In the genomic region with DNA sequence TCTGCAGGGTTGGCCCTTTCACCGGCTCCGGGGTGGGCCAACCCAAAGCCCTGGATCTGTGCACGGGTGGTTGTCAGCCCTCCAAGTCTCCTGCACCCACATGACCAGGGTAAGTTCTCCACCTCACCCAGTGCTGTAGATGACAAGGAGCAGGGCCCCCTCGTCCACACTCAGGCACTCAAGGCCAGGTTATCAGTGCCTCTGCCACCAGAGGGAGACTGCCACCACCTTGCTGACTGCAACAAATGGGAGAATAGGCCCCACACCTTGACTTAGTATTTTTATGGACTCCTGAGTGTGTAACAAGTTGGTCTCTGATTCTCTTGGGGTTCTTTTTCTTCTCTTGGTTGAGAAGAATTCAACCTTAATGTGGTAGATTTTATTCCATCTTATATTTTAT, we compare ENCODE assay signal across 11 mouse cellular contexts. TPM values are rescaled to one million over a fixed set of nuclear protein-coding genes. Genes with fewer than 3 reads are reported as not detected.
DNase-seq lines count a peak whose midpoint lies in the region; ATAC-seq lines count a peak whose summit lies in the region.
"Had no signal": no experiment of that assay in that cellular context is flagged by ENCODE, and none has a peak within 500 bp of the region (broad histone marks: within the 10 kb centered on the region; RNA-seq: fewer than 3 reads in every experiment).

No protein-coding gene starts in this region.

- WGBS in liver, embryonic 13.5 days (ENCODE audit: insufficient replicate concordance) = 43% methylated on average over 4 of the region's 4 CpGs

- no peaks in the 10 kb centered on the region for H3K9me3 ChIP-seq in liver, embryonic 13.5 days (replicated peaks)
- H3K9me3 ChIP-seq: heart, embryonic 13.5 days; limb, embryonic 12.5 days had no signal

- no peak overlapping the region for H3K4me2 ChIP-seq in liver, embryonic 13.5 days
- H3K4me2 ChIP-seq: heart, embryonic 13.5 days; limb, embryonic 12.5 days had no signal

- no peaks in the 10 kb centered on the region for H3K27me3 ChIP-seq in liver, embryonic 13.5 days
- H3K27me3 ChIP-seq: heart, embryonic 13.5 days; limb, embryonic 12.5 days had no signal

- H3K4me1 ChIP-seq in liver, embryonic 13.5 days (replicated peaks) = 0 out of 2 replicates have a peak, but pooled peaks cover 3% of the 10 kb centered on the region
- H3K4me1 ChIP-seq: limb, embryonic 12.5 days had no signal

- no peak overlapping the region for H3K4me3 ChIP-seq in liver, embryonic 13.5 days (replicated peaks)
- H3K4me3 ChIP-seq: heart, embryonic 13.5 days; limb, embryonic 12.5 days had no signal

- peak; percentile 32 for DNase-seq in adrenal gland, postnatal 14 days
- no peak for DNase-seq in adrenal gland, adult 8-10 months
- DNase-seq in retina, postnatal 1 day = peak; percentile 8
- DNase-seq in retina, embryonic 14.5 days (ENCODE audit: low spot score) = no peak
- DNase-seq in liver, embryonic 13.5 days = no peak
- peak; percentile 21 to 23 for DNase-seq in thymus, postnatal 36 days
- no peak for DNase-seq in yolk sac, embryonic 10.5 days (ENCODE audit: low spot score)
- no peak for DNase-seq in gastrocnemius, postnatal 14 days
- DNase-seq: cerebellum, postnatal 36 days had no signal

- 0 out of 2 replicates have a peak, but pooled peaks have one; percentile 20 for ATAC-seq in liver, embryonic 13.5 days (ENCODE audit: low read depth)

- intact Hi-C loops in gastrocnemius, postnatal 14 days (cut with DNase I; ENCODE audit: low total_unique reads) = no loop called here

- no peak overlapping the region for H3K9ac ChIP-seq in liver, embryonic 13.5 days
- H3K9ac ChIP-seq: heart, embryonic 13.5 days; limb, embryonic 12.5 days had no signal

- H3K36me3 ChIP-seq in liver, embryonic 13.5 days = no peaks in the 10 kb centered on the region
- H3K36me3 ChIP-seq: heart, embryonic 13.5 days; limb, embryonic 12.5 days had no signal

- H3K27ac ChIP-seq in liver, embryonic 13.5 days = no peak overlapping the region
- H3K27ac ChIP-seq: heart, embryonic 13.5 days; limb, embryonic 12.5 days had no signal

RNA-seq across cellular contexts. Expression of gene Efhb, which starts 2.4 kb away (rescaled TPM):
- total RNA-seq in adrenal gland, postnatal 14 days (2021) = 0.48 and 0.60 TPM in 2 replicates
- under 1 TPM; 0.41 to 0.99 (median 0.58) TPM for total RNA-seq in adrenal gland, adult 8-10 months (2022)
- polyA plus RNA-seq in liver, embryonic 13.5 days (2015; fragmentation: Nextera tagmentation; extraction: Ambion mirVana) = not detected in 2 replicates
- under 1 TPM; 0.22 to 0.39 TPM for total RNA-seq in gastrocnemius, postnatal 14 days (2021)

RNA-seq across cellular contexts. Expression of gene Rab5a, which starts 13.5 kb away (rescaled TPM):
- total RNA-seq in adrenal gland, postnatal 14 days (2021) = 87.1 and 87.4 TPM in 2 replicates
- total RNA-seq in adrenal gland, adult 8-10 months (2022) = 100 to 1,000 TPM in 1 of 4 experiments, 10 to 100 TPM in 3; 93.0 to 114 (median 97.6) TPM
- 32.8 and 40.0 TPM in 2 replicates for polyA plus RNA-seq in liver, embryonic 13.5 days (2015; fragmentation: Nextera tagmentation; extraction: Ambion mirVana)
- 10 to 100 TPM; 43.8 to 47.3 TPM for total RNA-seq in gastrocnemius, postnatal 14 days (2021)

Comparison
In these comparisons a context has a peak if more than half of its experiments do, and no peak if none do; other contexts are left out.
1. DNase-seq: peak in adrenal gland, postnatal 14 days (single experiment), retina, postnatal 1 day (single experiment) and thymus, postnatal 36 days (2 of 2); none in adrenal gland, adult 8-10 months (single experiment), retina, embryonic 14.5 days (single experiment), liver, embryonic 13.5 days (single experiment), yolk sac, embryonic 10.5 days (single experiment) and gastrocnemius, postnatal 14 days (single experiment).